Mouse (Mus musculus): ENCODE data around the gene Taf9. TPM values are rescaled to one million over a fixed set of nuclear protein-coding genes. Genes with fewer than 3 reads are reported as not detected.

Gene Taf9
- polyA plus RNA-seq, 1 experiment from 2014 or later, result 30.9 TPM

DNA sequence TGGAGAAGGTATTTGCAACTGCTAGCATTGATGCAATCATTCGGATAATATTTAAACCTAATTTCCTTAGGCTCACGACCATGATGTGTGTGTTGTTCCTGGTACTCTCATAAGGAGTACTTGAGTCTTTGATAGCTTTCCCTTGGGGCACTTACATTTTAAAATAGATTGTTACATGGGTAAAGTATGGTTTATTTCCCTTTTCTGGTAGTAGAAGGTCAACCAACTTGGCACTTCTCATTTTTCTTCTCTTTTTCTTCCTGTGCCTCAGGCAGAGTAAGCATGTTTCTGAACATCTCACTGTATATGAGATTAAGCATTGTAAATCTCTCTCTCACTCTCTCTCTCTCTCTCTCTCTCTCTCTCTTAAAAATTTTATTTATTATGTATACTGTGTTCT is 31.5 kb downstream of the Taf9 start:
- Histone ChIP-seq H3K27ac (replicated peaks; ENCODE audit: low read depth, low read length) (no peak overlapping the region), H3K4me3 (replicated peaks; ENCODE audit: low read depth, low read length) (no peak overlapping the region), H3K9me3 (ENCODE audit: control insufficient read depth, low read length) (no peaks in the 10 kb centered on the region), H3K4me2 (ENCODE audit: low read length) (no peak overlapping the region), H3K36me3 (ENCODE audit: control insufficient read depth, insufficient read depth, low read length) (no peaks in the 10 kb centered on the region), H3K4me1 (ENCODE audit: control insufficient read depth, insufficient read depth, low read length) (no peaks in the 10 kb centered on the region), H3K9ac (replicated peaks; ENCODE audit: low read length) (no peak overlapping the region), H3K27me3 (ENCODE audit: control insufficient read depth, insufficient read depth, low read length) (no peaks in the 10 kb centered on the region)
- DNase-seq (no peak), ATAC-seq (ENCODE audit: low FRiP score, low TSS enrichment) (no peak)
- WGBS, result 91% methylated on average over 2 of the region's 2 CpGs

DNA sequence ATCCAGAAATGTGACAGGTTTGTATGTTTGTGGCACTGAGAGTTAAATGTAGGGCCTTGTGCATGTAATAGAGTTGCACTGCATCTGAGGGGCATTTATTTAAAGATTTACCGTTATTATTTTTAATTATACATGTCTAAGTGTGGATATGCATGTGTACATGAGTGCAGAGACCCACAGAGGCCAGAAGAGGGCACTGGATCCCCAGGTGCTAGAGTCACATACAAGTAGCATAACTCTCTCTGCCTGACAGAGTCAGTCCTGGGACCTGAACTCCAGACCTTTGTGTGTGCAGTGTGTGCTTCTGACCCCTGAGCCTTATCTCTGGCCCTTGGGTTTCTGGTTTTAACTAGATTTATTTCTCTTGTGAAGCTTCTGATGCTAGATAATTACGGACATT is 33.0 kb downstream of the Taf9 start:
- DNase-seq, result no peak

DNA sequence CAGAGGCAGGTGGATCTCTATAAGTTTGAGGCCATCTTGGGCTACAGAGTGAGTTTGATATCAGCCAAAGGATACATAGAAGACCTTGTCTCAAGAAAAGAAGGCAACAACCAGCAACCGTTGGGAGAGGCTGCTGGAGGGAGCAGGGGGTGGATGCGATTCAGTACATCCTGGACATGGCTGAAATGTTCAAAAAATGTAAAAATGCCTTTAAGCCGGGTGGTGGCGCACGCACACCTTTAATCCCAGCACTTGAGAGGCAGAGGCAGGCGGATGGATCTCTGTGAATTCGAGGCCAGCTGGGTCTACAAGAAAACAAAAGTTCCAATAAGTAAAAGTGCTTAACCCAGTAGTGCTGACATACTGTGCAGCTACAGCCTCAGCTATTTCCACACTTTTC is 36.1 kb downstream of the Taf9 start:
- H3K36me3 ChIP-seq (ENCODE audit: control insufficient read depth, insufficient read depth, low read length), result no peaks in the 10 kb centered on the region
- no peaks in the 10 kb centered on the region for H3K4me1 ChIP-seq (ENCODE audit: control insufficient read depth, insufficient read depth, low read length)
- no peak overlapping the region for H3K4me3 ChIP-seq (replicated peaks; ENCODE audit: low read depth, low read length)
- DNase-seq, result no peak
- WGBS, result 68% methylated on average over 7 of the region's 7 CpGs
- H3K9me3 ChIP-seq (ENCODE audit: control insufficient read depth, low read length), result no peaks in the 10 kb centered on the region
- H3K9ac ChIP-seq (replicated peaks; ENCODE audit: low read length), result no peak overlapping the region
- no peak overlapping the region for H3K27ac ChIP-seq (replicated peaks; ENCODE audit: low read depth, low read length)
- ATAC-seq (ENCODE audit: low FRiP score, low TSS enrichment), result no peak
- no peak overlapping the region for H3K4me2 ChIP-seq (ENCODE audit: low read length)
- H3K27me3 ChIP-seq (ENCODE audit: control insufficient read depth, insufficient read depth, low read length), result no peaks in the 10 kb centered on the region

More for the DNA sequence above, 33.0 kb downstream of the Taf9 start:
- WGBS, result 70% methylated on average over 2 of the region's 2 CpGs
- ATAC-seq (ENCODE audit: low FRiP score, low TSS enrichment), result no peak
- H3K4me3 ChIP-seq (replicated peaks; ENCODE audit: low read depth, low read length), result no peak overlapping the region
- no peak overlapping the region for H3K9ac ChIP-seq (replicated peaks; ENCODE audit: low read length)
- no peak overlapping the region for H3K27ac ChIP-seq (replicated peaks; ENCODE audit: low read depth, low read length)
- H3K27me3 ChIP-seq (ENCODE audit: control insufficient read depth, insufficient read depth, low read length), result no peaks in the 10 kb centered on the region
- no peaks in the 10 kb centered on the region for H3K4me1 ChIP-seq (ENCODE audit: control insufficient read depth, insufficient read depth, low read length)
- H3K4me2 ChIP-seq (ENCODE audit: low read length), result no peak overlapping the region
- H3K9me3 ChIP-seq (ENCODE audit: control insufficient read depth, low read length), result no peaks in the 10 kb centered on the region
- no peaks in the 10 kb centered on the region for H3K36me3 ChIP-seq (ENCODE audit: control insufficient read depth, insufficient read depth, low read length)

DNA sequence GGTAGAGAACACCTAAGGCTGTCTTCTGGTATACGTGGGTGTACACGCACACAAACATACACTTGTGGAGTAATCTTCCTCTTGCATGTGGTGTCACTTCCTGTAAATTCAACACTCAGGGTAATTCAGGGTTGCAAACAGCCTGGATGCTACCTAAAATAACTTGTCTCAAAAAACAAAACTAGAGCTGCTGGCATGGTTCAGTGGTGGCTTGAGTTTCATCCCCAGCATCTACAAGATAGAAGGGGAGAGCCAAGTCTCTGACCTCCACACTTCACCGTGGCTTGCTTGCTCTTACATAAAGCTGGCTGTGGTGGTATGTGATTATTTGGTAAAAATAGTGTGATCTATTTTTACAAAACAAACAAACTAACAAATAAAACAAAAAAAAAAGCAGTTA is 46.2 kb downstream of the Taf9 start:
- no peak overlapping the region for H3K27ac ChIP-seq (replicated peaks; ENCODE audit: low read depth, low read length)
- ATAC-seq (ENCODE audit: low FRiP score, low TSS enrichment) (no peak), DNase-seq (no peak)
- H3K9ac ChIP-seq (replicated peaks; ENCODE audit: low read length), result no peak overlapping the region
- H3K27me3 ChIP-seq (ENCODE audit: control insufficient read depth, insufficient read depth, low read length), result no peaks in the 10 kb centered on the region
- no peaks in the 10 kb centered on the region for H3K9me3 ChIP-seq (ENCODE audit: control insufficient read depth, low read length)
- no peak overlapping the region for H3K4me3 ChIP-seq (replicated peaks; ENCODE audit: low read depth, low read length)
- no peak overlapping the region for H3K4me2 ChIP-seq (ENCODE audit: low read length)
- no peaks in the 10 kb centered on the region for H3K4me1 ChIP-seq (ENCODE audit: control insufficient read depth, insufficient read depth, low read length)
- WGBS, result 95% methylated on average over 3 of the region's 3 CpGs
- H3K36me3 ChIP-seq (ENCODE audit: control insufficient read depth, insufficient read depth, low read length), result peaks cover 50% of the 10 kb centered on the region

DNA sequence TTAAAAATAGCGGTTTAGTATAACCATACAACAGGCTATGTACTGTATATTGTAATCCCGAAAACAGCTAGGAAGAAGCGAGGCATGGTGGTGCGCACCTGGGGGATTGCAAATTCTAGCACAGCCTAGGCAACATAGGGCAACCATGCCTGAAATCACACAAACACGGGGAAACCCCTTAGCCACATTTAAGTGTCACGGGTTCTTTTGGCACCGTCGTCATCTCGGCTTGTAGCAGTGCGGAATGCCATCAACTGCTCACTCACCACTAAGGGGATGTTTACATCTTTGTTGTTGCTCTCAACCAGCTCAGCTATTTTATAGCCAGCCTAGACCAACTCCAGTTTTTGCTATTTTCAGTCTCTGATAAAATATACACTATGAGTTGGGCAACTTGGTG is 47.5 kb downstream of the Taf9 start:
- Histone ChIP-seq H3K4me1 (ENCODE audit: control insufficient read depth, insufficient read depth, low read length) (no peaks in the 10 kb centered on the region), H3K9me3 (ENCODE audit: control insufficient read depth, low read length) (no peaks in the 10 kb centered on the region), H3K9ac (replicated peaks; ENCODE audit: low read length) (no peak overlapping the region), H3K4me2 (ENCODE audit: low read length) (no peak overlapping the region), H3K4me3 (replicated peaks; ENCODE audit: low read depth, low read length) (no peak overlapping the region), H3K27me3 (ENCODE audit: control insufficient read depth, insufficient read depth, low read length) (no peaks in the 10 kb centered on the region), H3K36me3 (ENCODE audit: control insufficient read depth, insufficient read depth, low read length) (peaks cover 62% of the 10 kb centered on the region), H3K27ac (replicated peaks; ENCODE audit: low read depth, low read length) (no peak overlapping the region)
- no peak for DNase-seq
- ATAC-seq (ENCODE audit: low FRiP score, low TSS enrichment), result no peak
- WGBS, result 94% methylated on average over 10 of the region's 10 CpGs

DNA sequence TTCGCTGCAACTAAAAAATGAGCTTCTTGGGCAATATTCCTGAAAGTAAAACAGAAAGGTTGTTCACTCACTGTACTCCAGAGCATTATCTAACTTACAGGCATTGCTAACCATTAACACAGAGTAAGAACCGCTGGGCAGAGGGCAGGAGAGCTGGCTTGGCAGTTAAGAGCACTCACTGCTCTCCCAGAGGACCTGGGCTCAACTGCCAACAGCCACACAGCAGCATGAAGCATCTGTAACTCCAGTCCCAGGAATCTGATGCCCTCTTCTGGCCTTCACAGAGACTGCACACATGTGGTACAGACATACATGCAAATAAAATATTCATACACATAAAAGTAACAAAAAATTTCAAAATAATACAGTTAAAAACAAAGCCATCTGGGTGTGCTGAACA is 52.1 kb downstream of the Taf9 start:
- no peak overlapping the region for H3K27ac ChIP-seq (replicated peaks; ENCODE audit: low read depth, low read length)
- no peaks in the 10 kb centered on the region for H3K27me3 ChIP-seq (ENCODE audit: control insufficient read depth, insufficient read depth, low read length)
- DNase-seq (no peak), ATAC-seq (ENCODE audit: low FRiP score, low TSS enrichment) (no peak)
- H3K4me3 ChIP-seq (replicated peaks; ENCODE audit: low read depth, low read length), result no peak overlapping the region
- 95% methylated on average over 2 of the region's 2 CpGs for WGBS
- H3K4me1 ChIP-seq (ENCODE audit: control insufficient read depth, insufficient read depth, low read length), result no peaks in the 10 kb centered on the region
- H3K9me3 ChIP-seq (ENCODE audit: control insufficient read depth, low read length), result no peaks in the 10 kb centered on the region
- peaks cover 83% of the 10 kb centered on the region for H3K36me3 ChIP-seq (ENCODE audit: control insufficient read depth, insufficient read depth, low read length)
- H3K4me2 ChIP-seq (ENCODE audit: low read length), result no peak overlapping the region
- no peak overlapping the region for H3K9ac ChIP-seq (replicated peaks; ENCODE audit: low read length)

Other genes with a start within 250 kb of the Taf9 start
- gene Naip1, start 198.7 kb upstream of the Taf9 start, polyA plus RNA-seq (2014; fragmentation: Nextera tagmentation; extraction: Ambion mirVana), result not detected in 2 replicates
- 73.8 and 81.1 TPM in 2 replicates for gene Gtf2h2, start 159.0 kb upstream of the Taf9 start, polyA plus RNA-seq (2014; fragmentation: Nextera tagmentation; extraction: Ambion mirVana)
- gene Ocln, start 98.9 kb upstream of the Taf9 start, polyA plus RNA-seq (2014; fragmentation: Nextera tagmentation; extraction: Ambion mirVana), result 4.3 and 7.4 TPM in 2 replicates
- 1.9 and 2.7 TPM in 2 replicates for gene Marveld2, start 34.6 kb upstream of the Taf9 start, polyA plus RNA-seq (2014; fragmentation: Nextera tagmentation; extraction: Ambion mirVana)
- 344 and 368 TPM in 2 replicates for gene Ak6, start 600 bp upstream of the Taf9 start, polyA plus RNA-seq (2014; fragmentation: Nextera tagmentation; extraction: Ambion mirVana)
- gene Rad17, start 528 bp upstream of the Taf9 start, polyA plus RNA-seq (2014; fragmentation: Nextera tagmentation; extraction: Ambion mirVana), result 17.8 and 20.6 TPM in 2 replicates
- gene Ccdc125, start 18.1 kb downstream of the Taf9 start, polyA plus RNA-seq (2014; fragmentation: Nextera tagmentation; extraction: Ambion mirVana), result 0.58 and 2.0 TPM in 2 replicates
- gene Cdk7, start 79.4 kb downstream of the Taf9 start, polyA plus RNA-seq (2014; fragmentation: Nextera tagmentation; extraction: Ambion mirVana), result 43.2 and 46.0 TPM in 2 replicates
- gene Mrps36, start 93.1 kb downstream of the Taf9 start, polyA plus RNA-seq (2014; fragmentation: Nextera tagmentation; extraction: Ambion mirVana), result 132 and 142 TPM in 2 replicates
- gene Cenph, start 124.3 kb downstream of the Taf9 start, polyA plus RNA-seq (2014; fragmentation: Nextera tagmentation; extraction: Ambion mirVana), result 5.1 and 8.3 TPM in 2 replicates
- 31.0 and 69.9 TPM in 2 replicates for gene Ccnb1, start 135.0 kb downstream of the Taf9 start, polyA plus RNA-seq (2014; fragmentation: Nextera tagmentation; extraction: Ambion mirVana)
- 29.0 and 38.7 TPM in 2 replicates for gene Slc30a5, start 181.8 kb downstream of the Taf9 start, polyA plus RNA-seq (2014; fragmentation: Nextera tagmentation; extraction: Ambion mirVana)

Measured in midbrain, embryonic 14.5 days (tissue).